Mouse (Mus musculus): ENCODE data around the gene Gm20532. TPM values are rescaled to one million over a fixed set of nuclear protein-coding genes. Genes with fewer than 3 reads are reported as not detected.
A peak's percentile ranks its signal among the peaks of the same experiment; 100 is the strongest.

Gm20532 gene
- total and polyA plus RNA-seq, 2 experiments from 2014 or later = 0.25 TPM; not detected in 1

DNA sequence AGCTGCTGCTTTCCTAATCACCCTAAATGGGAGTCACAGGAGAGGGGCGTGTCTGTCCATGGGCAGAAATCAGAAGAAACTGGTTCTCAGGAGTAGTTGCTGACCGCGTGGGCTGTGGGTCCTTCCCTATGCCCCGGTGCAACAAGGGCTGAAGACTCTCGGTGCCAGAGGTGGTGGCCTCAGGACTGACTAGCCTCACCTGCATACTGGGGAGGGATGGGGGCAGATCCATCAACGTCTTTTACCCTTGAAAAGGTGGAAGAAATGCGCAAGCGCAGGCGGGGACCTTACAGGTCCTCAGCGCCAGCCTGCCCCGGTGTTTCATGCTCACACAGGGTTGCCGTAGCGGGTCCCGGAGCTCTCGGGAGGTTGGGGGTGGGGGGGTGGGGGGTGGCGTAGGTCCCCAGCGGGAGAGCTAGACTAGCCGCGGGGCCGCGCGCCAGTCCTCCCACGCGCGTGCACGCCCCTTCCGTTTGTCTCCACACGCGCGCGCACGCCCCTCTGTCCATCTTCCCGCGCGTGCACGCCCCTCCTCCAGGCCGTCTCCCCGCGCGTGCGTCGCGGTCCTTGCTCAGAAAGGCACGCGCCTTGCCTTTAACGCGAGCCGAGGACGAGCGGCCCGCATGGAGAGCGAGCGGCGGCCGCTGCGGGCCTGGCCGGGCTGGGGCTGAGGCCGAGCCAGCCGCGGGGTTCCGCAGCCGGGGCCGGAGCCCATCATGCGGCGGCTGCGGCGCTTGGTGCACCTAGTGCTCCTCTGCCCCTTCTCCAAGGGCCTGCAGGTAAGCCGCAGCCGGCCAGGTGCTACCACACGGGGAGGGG, 41.7 kb downstream of the Gm20532 start, which contains the start of gene Fam69b:
Fam69b (plus strand) TSS at position 537 of the 819 bp plus-strand sequence.
- DNase-seq (ENCODE audit: low spot score) = peak; percentile 96
- peak within 1 kb of the TSS; percentile 80 for H3K27ac ChIP-seq (ENCODE audit: low read depth, low read length)
- H3K4me2 ChIP-seq (ENCODE audit: low read depth, low read length, poor library complexity, severe bottlenecking) = peak within 1 kb of the TSS; percentile 89
- peak within 1 kb of the TSS; percentile 59 for H3K4me3 ChIP-seq (ENCODE audit: low read depth, low read length)
- H3K9me3 ChIP-seq (ENCODE audit: low read length) = no peaks in the 10 kb centered on the region
- ATAC-seq (ENCODE audit: low FRiP score) = peak; percentile 67
- peaks cover 5% of the 10 kb centered on the region for H3K36me3 ChIP-seq (ENCODE audit: insufficient read depth, low read length)
- H3K27me3 ChIP-seq (ENCODE audit: insufficient read depth, low read length) = no peaks in the 10 kb centered on the region
- H3K4me1 ChIP-seq (ENCODE audit: insufficient read depth, low read length) = peaks cover 21% of the 10 kb centered on the region
- TF ChIP-seq CTCF (IDR thresholded peaks at IDR 0.05) = no peak
- 1% methylated on average over 56 of the region's 70 CpGs for WGBS
- H3K9ac ChIP-seq (replicated peaks; ENCODE audit: low read length, poor library complexity, severe bottlenecking) = peak within 1 kb of the TSS; percentile 79

DNA sequence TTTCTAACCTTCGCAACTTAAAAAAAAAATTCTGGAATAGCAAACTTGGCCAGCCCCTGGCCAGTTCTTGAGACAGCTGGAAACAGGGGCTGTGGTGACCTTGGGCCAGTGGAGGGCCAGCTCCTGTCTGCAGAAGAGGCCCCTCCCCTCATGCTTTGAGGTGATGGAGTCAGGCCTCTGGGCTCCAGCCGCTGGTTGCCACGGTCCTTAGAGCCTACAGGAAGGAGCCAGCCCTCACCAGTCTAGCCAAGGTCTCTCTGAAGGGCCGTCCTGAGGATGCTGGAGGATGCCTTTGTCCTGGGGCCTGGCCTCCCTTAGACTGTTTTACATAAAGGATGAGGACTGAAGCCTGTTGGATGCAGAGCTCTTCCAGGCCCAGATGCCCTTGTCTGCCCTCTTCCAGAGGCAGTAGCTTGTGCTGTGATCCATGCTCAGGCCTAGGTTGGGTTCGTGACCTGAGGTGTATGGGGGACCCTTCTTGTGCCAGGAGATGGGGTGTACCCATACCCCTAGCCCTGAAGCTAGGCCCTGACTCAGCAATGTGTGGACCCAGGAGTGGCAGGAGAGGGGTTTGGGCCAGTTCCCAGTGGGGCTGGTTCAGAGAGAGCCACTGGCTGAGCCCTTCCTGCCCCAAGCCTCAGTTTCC, 42.5 kb downstream of the Gm20532 start:
- 23% methylated on average over 5 of the region's 5 CpGs for WGBS
- peaks cover 5% of the 10 kb centered on the region for H3K36me3 ChIP-seq (ENCODE audit: insufficient read depth, low read length)
- peak overlapping the region; percentile 79 for H3K9ac ChIP-seq (replicated peaks; ENCODE audit: low read length, poor library complexity, severe bottlenecking)
- no peak for TF ChIP-seq CTCF (IDR thresholded peaks at IDR 0.05)
- peak overlapping the region; percentile 89 for H3K4me2 ChIP-seq (ENCODE audit: low read depth, low read length, poor library complexity, severe bottlenecking)
- H3K4me3 ChIP-seq (ENCODE audit: low read depth, low read length) = peak overlapping the region; percentile 59
- no peaks in the 10 kb centered on the region for H3K27me3 ChIP-seq (ENCODE audit: insufficient read depth, low read length)
- no peaks in the 10 kb centered on the region for H3K9me3 ChIP-seq (ENCODE audit: low read length)
- DNase-seq (ENCODE audit: low spot score) (no peak), ATAC-seq (ENCODE audit: low FRiP score) (peak; percentile 59)
- H3K4me1 ChIP-seq (ENCODE audit: insufficient read depth, low read length) = peaks cover 21% of the 10 kb centered on the region
- H3K27ac ChIP-seq (ENCODE audit: low read depth, low read length) = peak overlapping the region; percentile 80

DNA sequence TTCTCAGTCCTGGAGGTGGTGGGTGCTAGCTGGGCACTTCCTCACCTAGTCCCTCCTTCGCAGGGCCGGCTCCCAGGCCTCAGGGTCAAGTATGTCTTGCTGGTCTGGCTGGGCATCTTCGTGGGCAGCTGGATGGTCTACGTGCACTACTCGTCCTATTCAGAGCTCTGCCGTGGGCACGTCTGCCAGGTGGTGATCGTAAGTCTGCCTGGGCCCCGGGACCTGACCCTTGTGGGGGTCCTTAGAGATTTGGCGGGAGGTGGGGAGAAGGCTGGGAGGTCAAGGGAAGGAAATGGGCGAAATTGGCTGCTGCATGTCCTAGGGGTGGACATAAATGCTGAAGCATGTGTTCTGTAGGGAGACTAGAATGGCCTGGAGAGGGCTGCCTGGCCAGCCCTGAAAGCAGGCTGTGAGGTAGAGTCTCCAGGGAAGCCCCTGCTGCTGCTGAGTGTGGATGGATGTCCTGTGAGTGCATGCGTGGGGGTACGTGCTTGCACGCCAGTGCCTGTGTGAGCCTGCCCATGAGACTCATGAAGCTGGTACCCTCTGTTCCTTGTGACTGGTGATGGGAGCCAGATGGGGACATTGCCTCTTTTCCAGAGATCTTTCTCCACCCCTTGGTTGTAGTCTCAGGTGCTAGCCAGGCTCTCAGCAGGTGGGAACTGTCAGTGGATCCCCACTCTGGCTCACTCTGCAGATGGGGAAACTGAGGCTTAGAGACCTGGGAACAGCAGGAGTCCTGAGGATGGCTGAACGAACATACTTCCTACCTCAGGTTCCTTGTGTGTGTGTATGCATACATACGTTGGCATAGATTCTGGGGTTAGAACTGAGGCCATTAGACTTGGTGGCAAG, 46.3 kb downstream of the Gm20532 start:
- peak overlapping the region; percentile 44; the same call in 1 of the 2 replicates for H3K9ac ChIP-seq (replicated peaks; ENCODE audit: low read length, poor library complexity, severe bottlenecking)
- H3K27me3 ChIP-seq (ENCODE audit: insufficient read depth, low read length) = no peaks in the 10 kb centered on the region
- 88% methylated on average over 16 of the region's 16 CpGs for WGBS
- H3K4me2 ChIP-seq (ENCODE audit: low read depth, low read length, poor library complexity, severe bottlenecking) = no peak overlapping the region
- H3K4me3 ChIP-seq (ENCODE audit: low read depth, low read length) = no peak overlapping the region
- H3K4me1 ChIP-seq (ENCODE audit: insufficient read depth, low read length) = peaks cover 18% of the 10 kb centered on the region
- no peaks in the 10 kb centered on the region for H3K9me3 ChIP-seq (ENCODE audit: low read length)
- H3K27ac ChIP-seq (ENCODE audit: low read depth, low read length) = no peak overlapping the region
- no peak for TF ChIP-seq CTCF (IDR thresholded peaks at IDR 0.05)
- DNase-seq (ENCODE audit: low spot score) = no peak
- peaks cover 40% of the 10 kb centered on the region for H3K36me3 ChIP-seq (ENCODE audit: insufficient read depth, low read length)
- no peak for ATAC-seq (ENCODE audit: low FRiP score)

DNA sequence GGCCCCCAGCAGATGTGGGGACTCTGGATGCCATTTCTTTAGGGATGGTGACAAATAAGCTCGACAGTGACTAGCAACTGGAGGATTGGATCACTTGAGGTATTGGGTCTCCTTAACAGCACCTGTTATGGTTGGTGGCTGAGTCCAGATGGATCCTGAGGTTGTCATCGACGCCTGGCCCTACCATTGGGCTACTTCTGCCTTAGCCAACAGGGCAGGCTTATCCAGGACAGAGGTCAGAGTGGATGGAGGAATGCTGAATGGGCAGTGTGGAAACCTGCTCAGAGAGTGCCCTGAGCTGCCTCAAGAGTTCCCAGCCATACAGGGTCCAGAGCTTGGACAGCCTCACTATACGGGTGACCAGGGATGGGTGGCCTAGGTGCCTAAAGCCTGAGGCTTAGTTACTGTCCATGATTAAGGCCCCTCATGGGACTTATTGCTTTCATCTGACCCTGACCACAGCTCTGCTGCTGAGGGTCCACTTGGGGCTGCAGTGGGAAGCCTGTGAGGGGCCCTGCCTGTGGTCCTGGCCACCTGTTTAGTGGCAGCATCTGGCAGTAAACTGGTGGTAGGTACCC, 47.6 kb downstream of the Gm20532 start:
- TF ChIP-seq CTCF (IDR thresholded peaks at IDR 0.05) = no peak
- Histone ChIP-seq H3K36me3 (ENCODE audit: insufficient read depth, low read length) (peaks cover 42% of the 10 kb centered on the region), H3K4me1 (ENCODE audit: insufficient read depth, low read length) (peaks cover 25% of the 10 kb centered on the region), H3K4me2 (ENCODE audit: low read depth, low read length, poor library complexity, severe bottlenecking) (no peak overlapping the region), H3K4me3 (ENCODE audit: low read depth, low read length) (no peak overlapping the region), H3K27me3 (ENCODE audit: insufficient read depth, low read length) (no peaks in the 10 kb centered on the region), H3K9me3 (ENCODE audit: low read length) (no peaks in the 10 kb centered on the region), H3K9ac (replicated peaks; ENCODE audit: low read length, poor library complexity, severe bottlenecking) (0 out of 2 replicates have a peak overlapping the region, but pooled peaks have one; percentile 29), H3K27ac (ENCODE audit: low read depth, low read length) (no peak overlapping the region)
- ATAC-seq (ENCODE audit: low FRiP score) (no peak), DNase-seq (ENCODE audit: low spot score) (no peak)
- 65% methylated on average over 4 of the region's 4 CpGs for WGBS

DNA sequence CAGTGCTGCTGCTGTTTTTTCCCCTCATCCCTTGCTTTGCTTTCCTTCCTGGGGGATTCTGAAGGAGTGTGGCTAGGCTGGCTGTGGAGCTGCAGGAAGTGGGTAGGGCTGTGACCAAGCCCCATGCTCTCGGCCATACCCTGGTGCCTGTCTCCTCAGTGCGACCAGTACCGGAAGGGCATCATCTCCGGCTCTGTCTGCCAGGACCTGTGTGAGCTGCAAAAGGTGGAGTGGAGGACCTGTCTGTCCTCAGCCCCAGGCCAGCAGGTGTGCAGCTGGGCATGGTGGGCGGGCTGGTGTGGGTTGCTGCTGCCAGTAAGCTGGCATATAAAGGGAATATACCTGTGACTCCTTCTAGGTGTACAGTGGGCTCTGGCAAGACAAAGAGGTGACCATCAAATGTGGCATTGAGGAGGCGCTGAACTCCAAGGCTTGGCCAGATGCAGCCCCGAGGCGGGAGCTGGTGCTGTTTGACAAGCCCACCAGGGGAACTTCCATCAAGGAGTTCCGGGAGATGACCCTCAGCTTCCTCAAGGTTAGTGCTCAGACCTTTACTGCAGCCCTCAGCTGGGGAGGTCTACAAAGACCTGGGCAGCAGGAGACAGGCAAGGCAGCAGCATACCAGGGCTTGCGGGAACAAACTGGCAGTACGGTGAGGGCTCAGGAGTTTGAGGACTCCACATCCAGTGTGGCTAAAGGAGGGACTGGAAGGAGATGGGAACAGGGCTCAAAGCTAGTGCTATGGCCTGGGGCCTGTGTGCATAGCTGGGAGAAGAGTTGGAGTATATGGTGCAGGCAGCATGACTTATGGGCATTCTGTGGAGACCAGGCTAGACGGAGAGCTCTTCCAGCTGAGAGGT, 48.4 kb downstream of the Gm20532 start:
- Histone ChIP-seq H3K27ac (ENCODE audit: low read depth, low read length) (no peak overlapping the region), H3K4me2 (ENCODE audit: low read depth, low read length, poor library complexity, severe bottlenecking) (no peak overlapping the region; the same call in 1 of the 2 replicates), H3K9me3 (ENCODE audit: low read length) (no peaks in the 10 kb centered on the region), H3K36me3 (ENCODE audit: insufficient read depth, low read length) (peaks cover 42% of the 10 kb centered on the region), H3K4me1 (ENCODE audit: insufficient read depth, low read length) (peaks cover 17% of the 10 kb centered on the region), H3K27me3 (ENCODE audit: insufficient read depth, low read length) (no peaks in the 10 kb centered on the region), H3K9ac (replicated peaks; ENCODE audit: low read length, poor library complexity, severe bottlenecking) (0 out of 2 replicates have a peak overlapping the region, but pooled peaks have one; percentile 29), H3K4me3 (ENCODE audit: low read depth, low read length) (no peak overlapping the region)
- DNase-seq (ENCODE audit: low spot score) (no peak), ATAC-seq (ENCODE audit: low FRiP score) (no peak)
- no peak for TF ChIP-seq CTCF (IDR thresholded peaks at IDR 0.05)
- 69% methylated on average over 12 of the region's 12 CpGs for WGBS

Data from midbrain, postnatal 0 days (tissue).